Mouse (Mus musculus): ENCODE results near the gene Zbtb20. TPM values are rescaled to one million over a fixed set of nuclear protein-coding genes. Genes with fewer than 3 reads are reported as not detected.

Gene Zbtb20
- total and polyA plus RNA-seq, 3 experiments = 31.1 to 199 (median 161) TPM

- DNase-seq = no peak
- H3K27me3 ChIP-seq (ENCODE audit: control insufficient read depth, insufficient read depth, low read length) = no peaks in the 10 kb centered on the region
- no peak for TF ChIP-seq POLR2A (IDR thresholded peaks at IDR 0.05; ENCODE audit: insufficient read depth, low read depth, low read length)
- no peak for TF ChIP-seq EP300 (IDR thresholded peaks at IDR 0.05; ENCODE audit: insufficient read depth, low read depth, low read length)
- TF ChIP-seq CTCF (IDR thresholded peaks at IDR 0.05) = no peak; the same call in 1 of the 2 replicates
- WGBS = 85% methylated on average over 3 of the region's 3 CpGs
- H3K4me1 ChIP-seq (ENCODE audit: control insufficient read depth, insufficient read depth, low read length) = no peaks in the 10 kb centered on the region; the same call in 1 of the 2 replicates
- H3K9ac ChIP-seq (ENCODE audit: low read depth, low read length) = no peak overlapping the region
- H3K79me2 ChIP-seq (replicated peaks; ENCODE audit: control insufficient read depth, insufficient read depth, low read length) = no peaks in the 10 kb centered on the region
- intact Hi-C loops (cut with DNase I) = no loop called here
- no peaks in the 10 kb centered on the region for H3K36me3 ChIP-seq (ENCODE audit: control insufficient read depth, insufficient read depth, low read length)
- H3K4me3 ChIP-seq = no peak overlapping the region
- H3K27ac ChIP-seq = no peak overlapping the region
Observed at GRCm38 (mm10) chr16:43654269-43654668, 778.6 kb downstream of the Zbtb20 start.

- no peak overlapping the region for H3K4me3 ChIP-seq
- no peaks in the 10 kb centered on the region for H3K79me2 ChIP-seq (replicated peaks; ENCODE audit: control insufficient read depth, insufficient read depth, low read length)
- intact Hi-C loops (cut with DNase I) = no loop called here
- H3K27me3 ChIP-seq (ENCODE audit: control insufficient read depth, insufficient read depth, low read length) = no peaks in the 10 kb centered on the region
- H3K4me1 ChIP-seq (ENCODE audit: control insufficient read depth, insufficient read depth, low read length) = no peaks in the 10 kb centered on the region; the same call in 1 of the 2 replicates
- no peak for TF ChIP-seq POLR2A (IDR thresholded peaks at IDR 0.05; ENCODE audit: insufficient read depth, low read depth, low read length)
- TF ChIP-seq CTCF (IDR thresholded peaks at IDR 0.05) = no peak
- TF ChIP-seq EP300 (IDR thresholded peaks at IDR 0.05; ENCODE audit: insufficient read depth, low read depth, low read length) = no peak
- no peak overlapping the region for H3K27ac ChIP-seq
- 71% methylated on average over 6 of the region's 6 CpGs for WGBS
- H3K9ac ChIP-seq (ENCODE audit: low read depth, low read length) = no peak overlapping the region
- H3K36me3 ChIP-seq (ENCODE audit: control insufficient read depth, insufficient read depth, low read length) = no peaks in the 10 kb centered on the region
- no peak for DNase-seq
Observed at GRCm38 (mm10) chr16:43655183-43655787, 779.6 kb downstream of the Zbtb20 start.

GRCm38 (mm10) chr16:43661576-43661975, 785.9 kb downstream of the Zbtb20 start:
- Histone ChIP-seq H3K4me3 (no peak overlapping the region), H3K36me3 (ENCODE audit: control insufficient read depth, insufficient read depth, low read length) (no peaks in the 10 kb centered on the region), H3K27ac (no peak overlapping the region), H3K27me3 (ENCODE audit: control insufficient read depth, insufficient read depth, low read length) (no peaks in the 10 kb centered on the region), H3K4me1 (ENCODE audit: control insufficient read depth, insufficient read depth, low read length) (no peaks in the 10 kb centered on the region), H3K79me2 (replicated peaks; ENCODE audit: control insufficient read depth, insufficient read depth, low read length) (no peaks in the 10 kb centered on the region), H3K9ac (ENCODE audit: low read depth, low read length) (no peak overlapping the region)
- DNase-seq = no peak
- TF ChIP-seq POLR2A (IDR thresholded peaks at IDR 0.05; ENCODE audit: insufficient read depth, low read depth, low read length) (no peak), CTCF (IDR thresholded peaks at IDR 0.05) (no peak), EP300 (IDR thresholded peaks at IDR 0.05; ENCODE audit: insufficient read depth, low read depth, low read length) (no peak)
- WGBS = 90% methylated on average over 5 of the region's 5 CpGs
- intact Hi-C loops (cut with DNase I) = no loop called here

- Histone ChIP-seq H3K27ac (no peak overlapping the region), H3K4me3 (no peak overlapping the region), H3K9ac (ENCODE audit: low read depth, low read length) (no peak overlapping the region), H3K27me3 (ENCODE audit: control insufficient read depth, insufficient read depth, low read length) (no peaks in the 10 kb centered on the region), H3K4me1 (ENCODE audit: control insufficient read depth, insufficient read depth, low read length) (no peaks in the 10 kb centered on the region), H3K79me2 (replicated peaks; ENCODE audit: control insufficient read depth, insufficient read depth, low read length) (no peaks in the 10 kb centered on the region), H3K36me3 (ENCODE audit: control insufficient read depth, insufficient read depth, low read length) (no peaks in the 10 kb centered on the region)
- no peak for DNase-seq
- 82% methylated on average over 10 of the region's 10 CpGs for WGBS
- intact Hi-C loops (cut with DNase I) = no loop called here
- no peak for TF ChIP-seq CTCF (IDR thresholded peaks at IDR 0.05)
- no peak for TF ChIP-seq EP300 (IDR thresholded peaks at IDR 0.05; ENCODE audit: insufficient read depth, low read depth, low read length)
- TF ChIP-seq POLR2A (IDR thresholded peaks at IDR 0.05; ENCODE audit: insufficient read depth, low read depth, low read length) = no peak
Observed at GRCm38 (mm10) chr16:43662124-43663004, 786.7 kb downstream of the Zbtb20 start.

- TF ChIP-seq EP300 (IDR thresholded peaks at IDR 0.05; ENCODE audit: insufficient read depth, low read depth, low read length) (no peak), CTCF (IDR thresholded peaks at IDR 0.05) (no peak), POLR2A (IDR thresholded peaks at IDR 0.05; ENCODE audit: insufficient read depth, low read depth, low read length) (no peak)
- 58% methylated on average over 7 of the region's 7 CpGs for WGBS
- intact Hi-C loops (cut with DNase I) = no loop called here
Observed at GRCm38 (mm10) chr16:43663978-43664579, 788.4 kb downstream of the Zbtb20 start, which contains the start of gene Tigit. Gene Tigit, minus strand, starts transcription at chr16:43664146.

More at GRCm38 (mm10) chr16:43663978-43664579, 788.4 kb downstream of the Zbtb20 start, which contains the start of gene Tigit:
- no peak for DNase-seq
- no peak within 1 kb of the TSS for H3K9ac ChIP-seq (ENCODE audit: low read depth, low read length)
- H3K27me3 ChIP-seq (ENCODE audit: control insufficient read depth, insufficient read depth, low read length) = no peaks in the 10 kb centered on the region
- no peaks in the 10 kb centered on the region for H3K36me3 ChIP-seq (ENCODE audit: control insufficient read depth, insufficient read depth, low read length)
- H3K4me3 ChIP-seq = no peak within 1 kb of the TSS
- no peaks in the 10 kb centered on the region for H3K79me2 ChIP-seq (replicated peaks; ENCODE audit: control insufficient read depth, insufficient read depth, low read length)
- H3K27ac ChIP-seq = no peak within 1 kb of the TSS
- H3K4me1 ChIP-seq (ENCODE audit: control insufficient read depth, insufficient read depth, low read length) = no peaks in the 10 kb centered on the region

Data from heart, adult 2 months (tissue).